ENCODE assay signal across 10 mouse cellular contexts in genomic region chr7:45744387-45744786, GRCm38 (mm10). TPM values are rescaled to one million over a fixed set of nuclear protein-coding genes. Genes with fewer than 3 reads are reported as not detected.
DNase-seq lines count a peak whose midpoint lies in the region; ATAC-seq and TF ChIP-seq lines count a peak whose summit lies in the region.
"Had no signal": no experiment of that assay in that cellular context is flagged by ENCODE, and none has a peak within 500 bp of the region (broad histone marks: within the 10 kb centered on the region; RNA-seq: fewer than 3 reads in every experiment).

No protein-coding gene starts in this region.

- no peak for TF ChIP-seq CTCF in cerebellum, adult 2 months (IDR thresholded peaks at IDR 0.05; ENCODE audit: borderline replicate concordance, insufficient read depth, low read depth, low read length)
- TF ChIP-seq CTCF in heart, postnatal 0 days (IDR thresholded peaks at IDR 0.05; ENCODE audit: low read depth), result no peak

- peak; percentile 53 to 58 for DNase-seq in heart, adult 18-20 months
- peak; percentile 69 for DNase-seq in ES-CJ7 (ENCODE audit: low read depth, low spot score)
- DNase-seq in cerebellum, adult 2 months, result peak; percentile 54 to 69
- peak; percentile 80 for DNase-seq in heart, postnatal 0 days (ENCODE audit: low spot score)
- peak; percentile 49 to 62 for DNase-seq in layer of hippocampus, postnatal 25 days (ENCODE audit: extremely low spot score in 1 of 2, low spot score in 1 of 2)
- peak; percentile 66 for DNase-seq in yolk sac, embryonic 10.5 days (ENCODE audit: low spot score)

- peaks cover 3% of the 10 kb centered on the region for H3K9me3 ChIP-seq in heart, embryonic 12.5 days (replicated peaks)
- H3K9me3 ChIP-seq in heart, postnatal 0 days (replicated peaks; ENCODE audit: control insufficient read depth, low read length), result no peaks in the 10 kb centered on the region

- ATAC-seq in heart, embryonic 12.5 days (ENCODE audit: insufficient number of reproducible peaks, low FRiP score), result no peak
- peak; percentile 71 for ATAC-seq in heart, postnatal 0 days (ENCODE audit: insufficient read depth, low read depth)
- ATAC-seq in monocyte, adult 5-6 weeks (replicated peaks; ENCODE audit: insufficient number of reproducible peaks, low FRiP score, low TSS enrichment, poor library complexity, severe bottlenecking), result peak; percentile 43; the same call in 1 of the 2 replicates

- H3K9ac ChIP-seq in heart, embryonic 12.5 days, result no peak overlapping the region
- no peak overlapping the region for H3K9ac ChIP-seq in heart, postnatal 0 days (replicated peaks; ENCODE audit: low read depth, low read length)
- H3K9ac ChIP-seq: limb, embryonic 12.5 days had no signal

- no peak for TF ChIP-seq EP300 in heart, postnatal 0 days (IDR thresholded peaks at IDR 0.05; ENCODE audit: low read depth)

- no peak overlapping the region for H3K4me3 ChIP-seq in heart, embryonic 12.5 days
- no peak overlapping the region for H3K4me3 ChIP-seq in cerebellum, adult 2 months (replicated peaks; ENCODE audit: insufficient read depth, low read depth, low read length)
- no peak overlapping the region for H3K4me3 ChIP-seq in heart, postnatal 0 days (ENCODE audit: low read depth, low read length)
- H3K4me3 ChIP-seq: limb, embryonic 12.5 days had no signal

- no peak overlapping the region for H3K4me2 ChIP-seq in heart, embryonic 12.5 days
- no peak overlapping the region for H3K4me2 ChIP-seq in heart, postnatal 0 days (ENCODE audit: low read depth, low read length)
- H3K4me2 ChIP-seq: limb, embryonic 12.5 days had no signal

- H3K4me1 ChIP-seq in heart, embryonic 12.5 days (replicated peaks), result peaks cover 17% of the 10 kb centered on the region
- no peaks in the 10 kb centered on the region for H3K4me1 ChIP-seq in cerebellum, adult 2 months (ENCODE audit: control insufficient read depth, insufficient read depth, low read length)
- H3K4me1 ChIP-seq in heart, postnatal 0 days (ENCODE audit: control insufficient read depth, insufficient read depth), result peaks cover 8% of the 10 kb centered on the region; the same call in 1 of the 2 replicates

- 23% methylated on average over 2 of the region's 2 CpGs for WGBS in heart, embryonic 12.5 days
- 40% methylated on average over 2 of the region's 2 CpGs for WGBS in cerebellum, adult 2 months
- WGBS in heart, postnatal 0 days, result 32% methylated on average over 2 of the region's 2 CpGs

- H3K27me3 ChIP-seq in heart, embryonic 12.5 days (replicated peaks), result peaks cover 7% of the 10 kb centered on the region
- no peaks in the 10 kb centered on the region for H3K27me3 ChIP-seq in cerebellum, adult 2 months (ENCODE audit: control insufficient read depth, insufficient read depth, low read length)
- H3K27me3 ChIP-seq in heart, postnatal 0 days (ENCODE audit: control insufficient read depth, insufficient read depth, low read length), result no peaks in the 10 kb centered on the region
- H3K27me3 ChIP-seq: limb, embryonic 12.5 days had no signal

- H3K27ac ChIP-seq in heart, embryonic 12.5 days (ENCODE audit: poor library complexity, severe bottlenecking), result no peak overlapping the region
- no peak overlapping the region for H3K27ac ChIP-seq in cerebellum, adult 2 months (ENCODE audit: insufficient read depth, low read length)
- no peak overlapping the region for H3K27ac ChIP-seq in heart, postnatal 0 days (ENCODE audit: low read depth)
- H3K27ac ChIP-seq: limb, embryonic 12.5 days had no signal

- H3K36me3 ChIP-seq in heart, embryonic 12.5 days, result no peaks in the 10 kb centered on the region
- no peaks in the 10 kb centered on the region for H3K36me3 ChIP-seq in heart, postnatal 0 days (replicated peaks; ENCODE audit: control insufficient read depth, insufficient read depth, low read length)
- H3K36me3 ChIP-seq: limb, embryonic 12.5 days had no signal

- TF ChIP-seq POLR2A in cerebellum, adult 2 months (IDR thresholded peaks at IDR 0.05; ENCODE audit: borderline replicate concordance, insufficient read depth, low read length), result no peak

RNA-seq across cellular contexts. Expression of gene Spaca4, which starts 18.8 kb away (rescaled TPM):
- total RNA-seq in heart, adult 18-20 months (2021), result not detected
- not detected in 2 replicates for polyA plus RNA-seq in heart, embryonic 12.5 days (2016; fragmentation: Nextera tagmentation; extraction: Ambion mirVana)
- not detected in 2 replicates for polyA plus RNA-seq in cerebellum, adult 2 months (2012; rRNA removed)
- total RNA-seq in heart, postnatal 0 days (2014; rRNA removed; ENCODE audit: low replicate concordance), result not detected in 2 replicates
- polyA plus RNA-seq in heart, postnatal 0 days (2015; fragmentation: Nextera tagmentation; extraction: Ambion mirVana), result not detected in 2 replicates
- not detected for total RNA-seq in layer of hippocampus, postnatal 25 days (2021)
- not detected in 3 replicates for total RNA-seq in monocyte, adult 5-6 weeks (2017)
- total RNA-seq: adrenal gland, adult 18-20 months had no signal
- polyA plus RNA-seq: limb, embryonic 12.5 days had no signal

RNA-seq across cellular contexts. Expression of gene Fam83e, which starts 23.4 kb away (rescaled TPM):
- total RNA-seq in heart, adult 18-20 months (2021), result under 1 TPM; 0.30 to 0.62 TPM
- polyA plus RNA-seq in heart, embryonic 12.5 days (2016; fragmentation: Nextera tagmentation; extraction: Ambion mirVana), result 0.29 and 0.33 TPM in 2 replicates
- 0.25 and 0.31 TPM in 2 replicates for polyA plus RNA-seq in cerebellum, adult 2 months (2012; rRNA removed)
- total RNA-seq in heart, postnatal 0 days (2014; rRNA removed; ENCODE audit: low replicate concordance), result not detected in 2 replicates
- polyA plus RNA-seq in heart, postnatal 0 days (2015; fragmentation: Nextera tagmentation; extraction: Ambion mirVana), result 0.07 and 0.26 TPM in 2 replicates
- total RNA-seq in layer of hippocampus, postnatal 25 days (2021), result under 1 TPM; 0.12 to 0.21 TPM
- 0.78 to 1.4 TPM in 2 of 3 replicates, not detected in the other for total RNA-seq in monocyte, adult 5-6 weeks (2017)

RNA-seq across cellular contexts. Expression of gene Sphk2, which starts 26.6 kb away (rescaled TPM):
- total RNA-seq in heart, adult 18-20 months (2021), result 10 to 100 TPM; 18.4 to 20.2 TPM
- 18.5 and 20.0 TPM in 2 replicates for polyA plus RNA-seq in heart, embryonic 12.5 days (2016; fragmentation: Nextera tagmentation; extraction: Ambion mirVana)
- 27.7 and 29.3 TPM in 2 replicates for polyA plus RNA-seq in cerebellum, adult 2 months (2012; rRNA removed)
- total RNA-seq in heart, postnatal 0 days (2014; rRNA removed; ENCODE audit: low replicate concordance), result 19.5 and 23.3 TPM in 2 replicates
- polyA plus RNA-seq in heart, postnatal 0 days (2015; fragmentation: Nextera tagmentation; extraction: Ambion mirVana), result 11.1 and 11.4 TPM in 2 replicates
- 10 to 100 TPM; 33.7 to 34.7 TPM for total RNA-seq in layer of hippocampus, postnatal 25 days (2021)
- total RNA-seq in monocyte, adult 5-6 weeks (2017), result 11.0 to 15.9 TPM (median 11.5 TPM) in 3 replicates

RNA-seq across cellular contexts. Expression of gene Rpl18, which starts 29.1 kb away (rescaled TPM):
- total RNA-seq in heart, adult 18-20 months (2021), result 100 to 1,000 TPM; 574 to 615 TPM
- 603 and 625 TPM in 2 replicates for polyA plus RNA-seq in heart, embryonic 12.5 days (2016; fragmentation: Nextera tagmentation; extraction: Ambion mirVana)
- 350 and 359 TPM in 2 replicates for polyA plus RNA-seq in cerebellum, adult 2 months (2012; rRNA removed)
- 1,259 and 1,310 TPM in 2 replicates for total RNA-seq in heart, postnatal 0 days (2014; rRNA removed; ENCODE audit: low replicate concordance)
- polyA plus RNA-seq in heart, postnatal 0 days (2015; fragmentation: Nextera tagmentation; extraction: Ambion mirVana), result 479 and 486 TPM in 2 replicates
- total RNA-seq in layer of hippocampus, postnatal 25 days (2021), result 100 to 1,000 TPM; 342 to 393 TPM
- total RNA-seq in monocyte, adult 5-6 weeks (2017), result 966 to 1,078 TPM (median 1,028 TPM) in 3 replicates

RNA-seq across cellular contexts. Expression of gene Lmtk3, which starts 39.2 kb away (rescaled TPM):
- total RNA-seq in heart, adult 18-20 months (2021), result not detected
- polyA plus RNA-seq in heart, embryonic 12.5 days (2016; fragmentation: Nextera tagmentation; extraction: Ambion mirVana), result 0.53 and 0.86 TPM in 2 replicates
- polyA plus RNA-seq in cerebellum, adult 2 months (2012; rRNA removed), result 126 and 130 TPM in 2 replicates
- 0.31 TPM in 1 of 2 replicates, not detected in the other for total RNA-seq in heart, postnatal 0 days (2014; rRNA removed; ENCODE audit: low replicate concordance)
- not detected in 2 replicates for polyA plus RNA-seq in heart, postnatal 0 days (2015; fragmentation: Nextera tagmentation; extraction: Ambion mirVana)
- 100 to 1,000 TPM; 256 to 314 TPM for total RNA-seq in layer of hippocampus, postnatal 25 days (2021)
- not detected in 3 replicates for total RNA-seq in monocyte, adult 5-6 weeks (2017)
